Mouse (Mus musculus) MEL (cell line): Measurements from ENCODE around the gene Slc2a10. TPM values are rescaled to one million over a fixed set of nuclear protein-coding genes. Genes with fewer than 3 reads are reported as not detected.
A peak's percentile ranks its signal among the peaks of the same experiment; 100 is the strongest.

Experiments used
- DNase-seq: peaks from one replicate; pipeline ENCODE4 v3.0.0; 2011; ENCODE audit warnings: low read depth, low spot score
- H3K27ac ChIP-seq: 2 replicates; pipeline ENCODE4 v1.5.1; 2012; ENCODE audit warnings: low read depth, mild to moderate bottlenecking, control low read depth, low read length, moderate library complexity; ENCODE audit not compliant: control insufficient read depth
- H3K27me3 ChIP-seq, 2 experiments: fragments of 150-350 bp in 1 of 2; sonication (generic) in 1 of 2; 2 replicates each; pipeline ENCODE4 v1.6.1; 2012; ENCODE audit warnings: low read length in 2 of 2, mild to moderate bottlenecking in 2 of 2, improper control_type of control experiment in 1 of 2, moderate library complexity in 1 of 2; ENCODE audit not compliant: insufficient read depth in 2 of 2, control insufficient read depth in 1 of 2
- H3K36me3 ChIP-seq, 2 experiments: 2 replicates each; pipeline ENCODE4 v1.6.1; 2012 to 2014; ENCODE audit warnings: low read length in 2 of 2, improper control_type of control experiment in 1 of 2, inconsistent platforms in 1 of 2, mild to moderate bottlenecking in 1 of 2; ENCODE audit not compliant: insufficient read depth in 2 of 2, control insufficient read depth in 1 of 2
- H3K4me1 ChIP-seq, 2 experiments: fragments of 150-350 bp in 1 of 2; sonication (generic) in 1 of 2; 2 replicates each; pipeline ENCODE4 v1.6.1; 2012; ENCODE audit warnings: low read length in 2 of 2, improper control_type of control experiment in 1 of 2, mild to moderate bottlenecking in 1 of 2; ENCODE audit not compliant: insufficient read depth in 2 of 2, control insufficient read depth in 1 of 2
- H3K4me3 ChIP-seq, 2 experiments: fragments of 150-350 bp in 1 of 2; sonication (generic) in 1 of 2; 2 replicates each; pipeline ENCODE4 v1.5.1; 2012; ENCODE audit warnings: low read depth in 2 of 2, low read length in 2 of 2, mild to moderate bottlenecking in 2 of 2, moderate library complexity in 2 of 2, control low read depth in 1 of 2, improper control_type of control experiment in 1 of 2; ENCODE audit not compliant: control insufficient read depth in 1 of 2, insufficient read depth in 1 of 2
- H3K79me2 ChIP-seq: 2 replicates; pipeline ENCODE4 v1.6.1; 2012; ENCODE audit warnings: mild to moderate bottlenecking, low read length, moderate library complexity; ENCODE audit not compliant: control insufficient read depth, poor library complexity, insufficient read depth
- H3K9ac ChIP-seq: 2 replicates; pipeline ENCODE4 v1.6.1; 2012; ENCODE audit warnings: low read depth, mild to moderate bottlenecking, control low read depth, low read length, moderate library complexity; ENCODE audit not compliant: control insufficient read depth, poor library complexity, severe bottlenecking
- H3K9me3 ChIP-seq: fragments of 150-350 bp; sonication (generic); replicated peaks from 2 replicates; pipeline ENCODE4 v1.6.1; 2012; ENCODE audit warnings: mild to moderate bottlenecking, low read length, improper control_type of control experiment, moderate library complexity; ENCODE audit not compliant: insufficient read depth
- BHLHE40 ChIP-seq: IDR thresholded peaks from 2 replicates; pipeline ENCODE4 v1.6.1; 2012; ENCODE audit warnings: low read depth, mild to moderate bottlenecking, inconsistent platforms, low read length, improper control_type of control experiment, borderline replicate concordance
- CHD1 ChIP-seq: IDR thresholded peaks from 2 replicates; pipeline ENCODE4 v1.6.1; 2012; ENCODE audit warnings: low read depth, mild to moderate bottlenecking, inconsistent platforms, low read length, improper control_type of control experiment
- CTCF ChIP-seq, 3 experiments: IDR thresholded peaks in 2 of 3; conservative IDR thresholded peaks in 1 of 3; 2 replicates each; pipeline ENCODE4 v1.5.1; 2011 to 2012; ENCODE audit warnings: low read length in 3 of 3, low read depth in 2 of 3, mild to moderate bottlenecking in 2 of 3, improper control_type of control experiment in 1 of 3, inconsistent platforms in 1 of 3, mixed read lengths in 1 of 3, moderate library complexity in 1 of 3; ENCODE audit not compliant: control insufficient read depth in 1 of 3, insufficient read depth in 1 of 3, poor library complexity in 1 of 3, severe bottlenecking in 1 of 3
- ELF1 ChIP-seq: IDR thresholded peaks from 2 replicates; pipeline ENCODE4 v1.6.1; 2014; ENCODE audit warnings: low read depth, mild to moderate bottlenecking, inconsistent platforms, low read length, improper control_type of control experiment, moderate library complexity
- EP300 ChIP-seq, 2 experiments: IDR thresholded peaks; 2 replicates each; pipeline ENCODE4 v1.6.1; 2011; ENCODE audit warnings: improper control_type of control experiment in 2 of 2, low read length in 2 of 2, low read depth in 1 of 2, mild to moderate bottlenecking in 1 of 2
- ETS1 ChIP-seq: IDR thresholded peaks from 2 replicates; pipeline ENCODE4 v1.6.1; 2012; ENCODE audit warnings: low read depth, mild to moderate bottlenecking, inconsistent platforms, low read length, improper control_type of control experiment, moderate library complexity
- GABPA ChIP-seq: IDR thresholded peaks from 2 replicates; pipeline ENCODE4 v1.6.1; 2012; ENCODE audit warnings: low read depth, mild to moderate bottlenecking, inconsistent platforms, low read length, improper control_type of control experiment, moderate library complexity
- GATA1 ChIP-seq: IDR thresholded peaks from 2 replicates; pipeline ENCODE4 v1.6.1; 2011; ENCODE audit warnings: low read depth, low read length, improper control_type of control experiment
- HCFC1 ChIP-seq: IDR thresholded peaks from 2 replicates; pipeline ENCODE4 v1.6.1; 2012; ENCODE audit warnings: low read depth, mild to moderate bottlenecking, inconsistent platforms, low read length, improper control_type of control experiment, moderate library complexity
- JUND ChIP-seq: IDR thresholded peaks from 2 replicates; pipeline ENCODE4 v1.6.1; 2011; ENCODE audit warnings: low read depth, mild to moderate bottlenecking, improper control_type of control experiment, low read length
- MAFK ChIP-seq: IDR thresholded peaks from 2 replicates; pipeline ENCODE4 v1.6.1; 2011; ENCODE audit warnings: low read depth, mild to moderate bottlenecking, low read length, improper control_type of control experiment, borderline replicate concordance
- MAZ ChIP-seq: IDR thresholded peaks from 2 replicates; pipeline ENCODE4 v1.6.1; 2012; ENCODE audit warnings: low read depth, mild to moderate bottlenecking, inconsistent platforms, low read length, improper control_type of control experiment
- MYB ChIP-seq: IDR thresholded peaks from 2 replicates; pipeline ENCODE4 v1.6.1; 2011; ENCODE audit warnings: mild to moderate bottlenecking, low read depth, low read length, improper control_type of control experiment
- MYC ChIP-seq: IDR thresholded peaks from 2 replicates; pipeline ENCODE4 v1.6.1; 2011; ENCODE audit warnings: low read depth, mild to moderate bottlenecking, low read length, improper control_type of control experiment, moderate library complexity
- NRF1 ChIP-seq: IDR thresholded peaks from 2 replicates; pipeline ENCODE4 v1.6.1; 2014; ENCODE audit warnings: low read depth, mild to moderate bottlenecking, inconsistent platforms, low read length, improper control_type of control experiment, moderate library complexity; ENCODE audit not compliant: poor library complexity, insufficient read depth, severe bottlenecking
- POLR2A ChIP-seq, 2 experiments: IDR thresholded peaks; 2 replicates each; pipeline ENCODE4 v1.6.1; 2011 to 2012; ENCODE audit warnings: low read length in 2 of 2, mild to moderate bottlenecking in 2 of 2, control low read depth in 1 of 2, improper control_type of control experiment in 1 of 2, low read depth in 1 of 2, moderate library complexity in 1 of 2; ENCODE audit not compliant: control insufficient read depth in 1 of 2, insufficient read depth in 1 of 2, poor library complexity in 1 of 2
- POLR2AphosphoS2 ChIP-seq: IDR thresholded peaks from 2 replicates; pipeline ENCODE4 v1.6.1; 2011; ENCODE audit warnings: low read length, improper control_type of control experiment
- POLR2AphosphoS5 ChIP-seq: IDR thresholded peaks from 2 replicates; pipeline ENCODE4 v1.6.1; 2012; ENCODE audit warnings: low read depth, borderline replicate concordance, mild to moderate bottlenecking, inconsistent platforms, low read length, moderate library complexity, mixed read lengths
- RAD21 ChIP-seq: IDR thresholded peaks from 2 replicates; pipeline ENCODE4 v1.6.1; 2011; ENCODE audit warnings: mild to moderate bottlenecking, low read depth, low read length, improper control_type of control experiment
- SIN3A ChIP-seq: IDR thresholded peaks from 2 replicates; pipeline ENCODE4 v1.6.1; 2012; ENCODE audit warnings: low read length, improper control_type of control experiment, inconsistent platforms
- SMC3 ChIP-seq: IDR thresholded peaks from 2 replicates; pipeline ENCODE4 v1.6.1; 2011; ENCODE audit warnings: low read depth, low read length, improper control_type of control experiment
- TAL1 ChIP-seq: IDR thresholded peaks from 2 replicates; pipeline ENCODE4 v1.6.1; 2012; ENCODE audit warnings: mild to moderate bottlenecking, inconsistent platforms, low read length, moderate library complexity, mixed read lengths
- TCF12 ChIP-seq: IDR thresholded peaks from 2 replicates; pipeline ENCODE4 v1.6.1; 2014; ENCODE audit warnings: low read depth, mild to moderate bottlenecking, inconsistent platforms, low read length, improper control_type of control experiment, moderate library complexity
- USF1 ChIP-seq: IDR thresholded peaks from 2 replicates; pipeline ENCODE4 v1.6.1; 2014; ENCODE audit warnings: low read depth, mild to moderate bottlenecking, inconsistent platforms, low read length, improper control_type of control experiment, moderate library complexity
- ZC3H11A ChIP-seq: IDR thresholded peaks from 2 replicates; pipeline ENCODE4 v1.6.1; 2012; ENCODE audit warnings: low read depth, mild to moderate bottlenecking, inconsistent platforms, low read length, improper control_type of control experiment
- ZKSCAN1 ChIP-seq: IDR thresholded peaks from 2 replicates; pipeline ENCODE4 v1.6.1; 2012; ENCODE audit warnings: low read depth, mild to moderate bottlenecking, inconsistent platforms, low read length, improper control_type of control experiment, moderate library complexity
- ZMIZ1 ChIP-seq: IDR thresholded peaks from 2 replicates; pipeline ENCODE4 v1.6.1; 2012; ENCODE audit warnings: low read depth, mild to moderate bottlenecking, inconsistent platforms, low read length, improper control_type of control experiment, moderate library complexity
- polyA plus RNA-seq, 2 experiments: library from polyadenylated mRNA; stranded (reverse) in 1 of 2; unstranded in 1 of 2; fragments of >175 nt in 1 of 2; fragments of >200 nt in 1 of 2; gene quantifications; 2 replicates each; pipeline versions ENCODE4 v1.2.1 to v1.2.4; 2012; ENCODE audit warnings: low replicate concordance in 2 of 2, low read depth in 1 of 2; ENCODE audit not compliant: insufficient read length in 2 of 2, insufficient read depth in 1 of 2, missing spikeins in 1 of 2
- total RNA-seq: library from RNA; depleted of rRNA; stranded (reverse); fragments of 300-350 nt; gene quantifications from 2 replicates; pipeline ENCODE4 v1.2.3, GENCODE M21; 2012

Gene Slc2a10
- total and polyA plus RNA-seq, 3 experiments = not detected

DNA sequence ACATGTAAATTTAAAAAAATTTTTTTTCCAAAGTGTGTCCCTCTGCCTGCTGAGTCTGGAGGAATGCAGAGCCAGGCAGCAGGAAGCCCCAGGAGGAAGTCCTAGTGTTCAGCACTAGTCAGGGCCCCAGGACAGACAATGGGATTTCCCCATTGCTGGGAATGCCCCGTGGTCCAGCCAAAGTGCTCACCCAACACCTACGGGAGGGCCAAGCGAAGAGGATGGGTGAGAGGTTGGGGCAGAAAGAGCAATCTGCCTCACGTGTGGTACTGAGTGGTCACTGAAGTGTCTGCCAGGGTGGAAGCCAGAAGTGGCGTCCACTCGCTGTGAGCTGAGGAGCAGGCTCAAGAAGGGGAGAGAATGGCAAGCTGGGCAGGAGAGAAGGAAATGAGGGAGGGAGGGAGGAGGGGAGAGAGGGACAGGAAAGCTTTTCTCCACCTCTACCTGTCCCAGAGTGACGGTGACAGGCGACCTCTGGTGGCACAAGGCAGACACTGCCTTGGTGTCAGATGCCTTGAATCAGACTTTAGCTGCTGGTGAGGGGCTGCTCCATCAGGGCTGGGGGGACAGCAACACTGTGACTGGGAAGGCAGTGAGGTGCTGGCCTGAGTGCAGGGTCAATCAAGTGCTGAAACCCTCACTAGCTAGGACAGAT is 16.6 kb upstream of the Slc2a10 start:
- H3K9ac ChIP-seq = no peak overlapping the region
- H3K27me3 ChIP-seq = no peaks in the 10 kb centered on the region
- H3K27ac ChIP-seq = no peak overlapping the region
- DNase-seq = peak; percentile 51
- no peak for TF ChIP-seq JUND
- peak; percentile 52 for TF ChIP-seq ZC3H11A
- no peak for TF ChIP-seq MAFK
- peak; percentile 82 for TF ChIP-seq SMC3
- TF ChIP-seq RAD21 = peak; percentile 73
- TF ChIP-seq MAZ = no peak
- TF ChIP-seq CHD1 = no peak
- TF ChIP-seq CTCF (IDR thresholded peaks at IDR 0.05 in 2 of 3, conservative IDR thresholded peaks at IDR 0.05 in 1 of 3; ENCODE audit: control insufficient read depth in 1 of 3, insufficient read depth in 1 of 3, low read depth in 2 of 3, low read length in 3 of 3, poor library complexity in 1 of 3, severe bottlenecking in 1 of 3) = peak; percentile 86 to 91 (median 90)
- peaks cover under 1% of the 10 kb centered on the region; the same call in 1 of the 2 replicates for H3K79me2 ChIP-seq
- no peak overlapping the region for H3K4me3 ChIP-seq
- no peaks in the 10 kb centered on the region for H3K4me1 ChIP-seq
- H3K9me3 ChIP-seq = no peaks in the 10 kb centered on the region
- H3K36me3 ChIP-seq = peaks cover 0 to under 1% of the 10 kb centered on the region in 2 experiments; a peak in 1 of 4 replicates

DNA sequence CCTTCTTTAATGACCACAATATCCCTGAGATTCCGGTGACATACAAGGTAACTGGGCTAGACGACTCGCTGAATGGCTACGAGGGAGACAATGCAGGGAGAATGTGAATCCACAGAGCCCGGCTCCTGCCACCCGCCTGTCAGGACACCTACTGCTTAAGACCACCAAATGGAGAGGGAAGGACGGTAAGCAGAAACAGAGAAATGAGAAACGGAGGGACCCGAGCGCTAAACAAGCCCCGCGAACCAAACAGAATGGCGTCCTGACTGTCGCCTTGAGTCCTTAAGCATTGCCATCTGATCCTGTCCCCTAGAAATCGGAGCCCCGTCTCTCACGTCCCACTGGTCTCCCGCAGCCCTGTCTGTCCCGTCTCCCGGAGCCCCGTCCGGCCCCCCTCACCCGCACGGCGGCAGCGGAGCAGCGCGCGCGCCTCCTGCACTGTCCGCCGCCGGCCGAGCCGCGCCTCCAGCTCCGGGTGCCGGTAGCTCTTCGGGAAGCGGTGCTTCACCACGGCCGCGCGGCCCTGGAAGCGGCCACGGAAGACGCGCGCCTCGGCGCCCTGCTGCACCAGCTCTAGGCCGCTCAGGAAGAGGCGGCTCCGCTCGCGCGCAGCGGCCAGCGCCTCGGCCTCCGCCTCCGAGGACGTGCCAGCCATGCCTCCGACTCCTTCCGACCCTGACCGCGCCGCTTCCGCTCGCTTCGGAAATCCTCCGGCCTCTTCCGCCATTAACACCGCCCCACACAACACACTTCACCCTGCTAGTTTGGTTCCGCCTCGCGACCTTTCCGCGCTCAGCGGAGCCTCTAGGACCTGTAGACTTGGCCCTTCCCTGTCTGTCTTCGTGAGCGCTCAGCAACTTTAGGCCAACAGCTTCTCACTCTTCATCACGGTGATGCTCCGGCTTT is 10.7 kb upstream of the Slc2a10 start, which contains the start of gene Trp53rka:
Gene Trp53rka, minus strand, starts transcription at position 677 of the 906 bp plus-strand sequence.
- H3K27ac ChIP-seq = peak within 1 kb of the TSS; percentile 53
- DNase-seq = peak; percentile 89
- TF ChIP-seq POLR2AphosphoS2 (peak; percentile 41; the same call in 1 of the 2 replicates), MYC (0 out of 2 replicates have a peak, but pooled peaks have one; percentile 58), MYB (no peak), TAL1 (no peak), HCFC1 (peak; percentile 90), POLR2AphosphoS5 (no peak), ETS1 (0 out of 2 replicates have a peak, but pooled peaks have one; percentile 23), TCF12 (peak; percentile 75), GABPA (no peak), SMC3 (no peak), NRF1 (no peak), BHLHE40 (no peak), POLR2A (IDR thresholded peaks at IDR 0.05; ENCODE audit: control insufficient read depth in 1 of 2, insufficient read depth in 1 of 2, low read depth in 1 of 2, low read length in 2 of 2, poor library complexity in 1 of 2) (peak; percentile 79 to 81; a peak in 3 of 4 replicates), GATA1 (no peak), EP300 (IDR thresholded peaks at IDR 0.05; ENCODE audit: low read depth in 1 of 2, low read length in 2 of 2) (peak in 1 of 2 experiments; percentile 23; a peak in 1 of 4 replicates), RAD21 (no peak), SIN3A (peak; percentile 90), ELF1 (peak; percentile 82), ZMIZ1 (0 out of 2 replicates have a peak, but pooled peaks have one; percentile 25), ZKSCAN1 (no peak), JUND (no peak), CHD1 (peak; percentile 68; the same call in 1 of the 2 replicates), USF1 (no peak)

More for the DNA sequence above, 10.7 kb upstream of the Slc2a10 start, which contains the start of gene Trp53rka:
- Histone ChIP-seq H3K36me3 (peaks cover 0 to 4% of the 10 kb centered on the region in 2 experiments; a peak in 1 of 4 replicates), H3K27me3 (no peaks in the 10 kb centered on the region), H3K79me2 (peaks cover 10% of the 10 kb centered on the region), H3K4me1 (peaks cover 3 to 5% of the 10 kb centered on the region in 2 experiments; a peak in 2 of 4 replicates), H3K9ac (peak within 1 kb of the TSS; percentile 90), H3K4me3 (peak within 1 kb of the TSS; percentile 95 to 100), H3K9me3 (no peaks in the 10 kb centered on the region)
